Mouse (Mus musculus): ENCODE measurements around the gene Phactr3. TPM values are rescaled to one million over a fixed set of nuclear protein-coding genes. Genes with fewer than 3 reads are reported as not detected.
A peak's percentile ranks its signal among the peaks of the same experiment; 100 is the strongest.
"Not testable (repeated sequence)": the region's sequence is repeated elsewhere in the genome, so short reads cannot be mapped to it uniquely, and the experiment has no call there.

Gene Phactr3
- polyA plus RNA-seq (2016; fragmentation: Nextera tagmentation; extraction: Ambion mirVana): 2.3 and 2.7 TPM in 2 replicates

DNA sequence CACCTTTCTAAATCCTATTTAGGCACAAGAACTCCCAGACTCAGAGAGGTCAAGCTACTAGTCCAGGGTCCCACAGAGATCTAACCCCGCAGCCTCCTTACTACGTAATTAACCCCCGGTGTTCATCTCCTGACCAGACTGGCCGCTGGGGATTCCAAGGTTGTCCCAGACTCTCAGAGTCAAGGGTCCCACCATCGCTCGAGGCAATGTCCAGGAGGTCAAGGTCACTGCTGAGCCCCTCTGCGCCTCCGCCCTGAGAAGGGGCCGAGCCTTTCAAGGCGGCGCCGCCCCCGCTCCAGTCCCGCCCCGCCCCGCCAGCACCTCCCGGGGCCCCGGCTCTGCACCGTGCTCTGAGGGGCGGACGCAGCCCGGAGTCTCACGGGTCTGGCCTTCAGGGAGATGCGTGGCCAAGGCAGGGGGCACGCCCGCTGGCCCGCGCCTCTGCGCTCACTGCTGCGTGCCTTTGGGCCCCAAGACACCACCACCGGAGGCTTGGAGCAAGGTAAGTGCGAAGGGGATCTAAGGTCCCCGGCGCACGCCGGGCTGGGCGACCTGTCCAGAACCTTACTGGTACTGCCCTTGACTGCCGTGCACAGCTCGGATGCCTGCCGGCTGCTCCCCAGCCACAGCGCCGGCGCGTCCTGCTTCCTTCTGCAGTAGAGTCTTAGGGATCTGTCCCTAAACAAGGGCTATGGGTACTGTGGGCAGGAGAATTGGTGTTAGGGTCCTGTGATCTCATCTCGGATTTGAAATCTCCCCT, at the start of gene Phactr3:
Gene Phactr3 (plus strand): TSS at position 175 of the 760 bp plus-strand sequence.
- H3K36me3 ChIP-seq: no peaks in the 10 kb centered on the region
- no peak within 1 kb of the TSS for H3K27ac ChIP-seq
- 1% methylated on average over 42 of the region's 45 CpGs for WGBS
- peak; percentile 57; the same call in 1 of the 2 replicates for ATAC-seq (ENCODE audit: insufficient number of reproducible peaks, insufficient read depth, low FRiP score, low TSS enrichment, low read depth)
- H3K4me1 ChIP-seq (replicated peaks): peaks cover 40% of the 10 kb centered on the region
- peak within 1 kb of the TSS; percentile 52 for H3K9ac ChIP-seq (replicated peaks)
- peaks cover 22% of the 10 kb centered on the region for H3K27me3 ChIP-seq
- H3K4me3 ChIP-seq (replicated peaks): peak within 1 kb of the TSS; percentile 50
- peak within 1 kb of the TSS; percentile 98 for H3K4me2 ChIP-seq
- H3K9me3 ChIP-seq: no peaks in the 10 kb centered on the region

- not testable (repeated sequence) for H3K36me3 ChIP-seq; H3K4me1 ChIP-seq (replicated peaks); H3K27ac ChIP-seq; ATAC-seq (ENCODE audit: insufficient number of reproducible peaks, insufficient read depth, low FRiP score, low TSS enrichment, low read depth); H3K9me3 ChIP-seq; H3K27me3 ChIP-seq
- Histone ChIP-seq H3K4me3 (replicated peaks) (peak within 1 kb of the TSS; percentile 46), H3K9ac (replicated peaks) (peak within 1 kb of the TSS; percentile 52; the same call in 1 of the 2 replicates), H3K4me2 (peak within 1 kb of the TSS; percentile 54)
- WGBS: 0% methylated on average over 7 of the region's 14 CpGs
These were observed 40.5 kb upstream of the Phactr3 start, which contains the start of gene Zfp931 for GRCm38 (mm10) chr2:178078166-178078717. Gene Zfp931 (minus strand): TSS chr2:178078476.

GRCm38 (mm10) chr2:178089586-178089985, 29.2 kb upstream of the Phactr3 start:
- H3K9ac ChIP-seq (replicated peaks): no peak overlapping the region
- H3K27me3 ChIP-seq: no peaks in the 10 kb centered on the region
- H3K27ac ChIP-seq: no peak overlapping the region
- H3K9me3 ChIP-seq: no peaks in the 10 kb centered on the region
- H3K36me3 ChIP-seq: no peaks in the 10 kb centered on the region
- no peak for ATAC-seq (ENCODE audit: insufficient number of reproducible peaks, insufficient read depth, low FRiP score, low TSS enrichment, low read depth)
- H3K4me3 ChIP-seq (replicated peaks): no peak overlapping the region
- no peak overlapping the region for H3K4me2 ChIP-seq
- no peaks in the 10 kb centered on the region for H3K4me1 ChIP-seq (replicated peaks)

DNA sequence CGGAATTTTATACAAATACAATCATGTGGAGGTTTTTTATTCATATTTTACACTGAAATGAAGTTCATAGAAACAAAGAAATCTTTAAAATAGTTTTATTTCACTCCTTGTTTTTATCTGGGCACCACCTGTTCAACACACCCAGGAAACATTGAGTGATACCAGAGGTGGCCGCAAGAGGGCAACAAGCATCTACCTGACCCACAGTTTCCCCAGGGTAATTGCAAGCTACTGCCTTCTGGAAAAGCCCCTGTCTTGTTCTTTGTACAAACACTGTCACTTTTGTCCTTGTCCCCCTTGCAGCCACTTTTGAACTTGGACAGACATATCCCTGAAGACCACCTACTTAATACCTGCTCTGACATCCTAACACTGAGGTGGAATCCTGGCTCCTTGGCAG, 20.8 kb upstream of the Phactr3 start:
- H3K4me1 ChIP-seq (replicated peaks): no peaks in the 10 kb centered on the region
- no peak overlapping the region for H3K4me3 ChIP-seq (replicated peaks)
- WGBS: 6% methylated on average over 2 of the region's 2 CpGs
- H3K27me3 ChIP-seq: no peaks in the 10 kb centered on the region
- ATAC-seq (ENCODE audit: insufficient number of reproducible peaks, insufficient read depth, low FRiP score, low TSS enrichment, low read depth): no peak
- no peak overlapping the region for H3K9ac ChIP-seq (replicated peaks)
- no peak overlapping the region for H3K4me2 ChIP-seq
- no peak overlapping the region for H3K27ac ChIP-seq
- no peaks in the 10 kb centered on the region for H3K9me3 ChIP-seq
- no peaks in the 10 kb centered on the region for H3K36me3 ChIP-seq

GRCm38 (mm10) chr2:178101957-178102356, 16.8 kb upstream of the Phactr3 start:
- Histone ChIP-seq H3K4me2 (no peak overlapping the region), H3K27me3 (no peaks in the 10 kb centered on the region), H3K4me3 (replicated peaks) (no peak overlapping the region), H3K4me1 (replicated peaks) (no peaks in the 10 kb centered on the region), H3K9me3 (no peaks in the 10 kb centered on the region), H3K36me3 (no peaks in the 10 kb centered on the region), H3K9ac (replicated peaks) (no peak overlapping the region), H3K27ac (no peak overlapping the region)
- peak; percentile 77 for ATAC-seq (ENCODE audit: insufficient number of reproducible peaks, insufficient read depth, low FRiP score, low TSS enrichment, low read depth)
- 10% methylated on average over 7 of the region's 7 CpGs for WGBS

DNA sequence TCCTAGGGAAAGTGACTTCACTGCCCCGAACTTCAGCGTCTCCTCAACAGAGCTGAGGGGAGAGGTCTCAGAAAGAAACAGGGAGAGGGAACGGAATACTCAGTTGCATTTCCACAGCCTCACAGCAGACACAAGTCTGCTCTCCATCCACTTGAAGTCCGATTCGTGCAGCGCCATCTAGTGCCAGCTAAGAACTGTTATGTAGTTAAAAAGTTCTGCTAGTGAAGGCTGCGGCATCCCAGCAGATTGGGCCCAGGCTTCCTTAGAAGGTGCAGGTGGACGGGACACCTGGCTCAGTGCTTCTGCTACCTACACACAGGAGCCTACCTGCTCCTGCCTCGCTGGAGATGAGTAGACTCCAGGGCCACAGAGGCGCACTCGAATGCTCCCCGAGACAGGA, 829 bp upstream of the Phactr3 start:
- Histone ChIP-seq H3K27me3 (peaks cover 22% of the 10 kb centered on the region), H3K36me3 (no peaks in the 10 kb centered on the region), H3K4me2 (no peak overlapping the region), H3K9ac (replicated peaks) (no peak overlapping the region), H3K4me1 (replicated peaks) (peaks cover 35% of the 10 kb centered on the region), H3K4me3 (replicated peaks) (no peak overlapping the region), H3K27ac (no peak overlapping the region), H3K9me3 (no peaks in the 10 kb centered on the region)
- 21% methylated on average over 12 of the region's 12 CpGs for WGBS
- ATAC-seq (ENCODE audit: insufficient number of reproducible peaks, insufficient read depth, low FRiP score, low TSS enrichment, low read depth): no peak

GRCm38 (mm10) chr2:178119561-178120355, 983 bp downstream of the Phactr3 start:
- H3K9ac ChIP-seq (replicated peaks): peak overlapping the region; percentile 52; the same call in 1 of the 2 replicates
- no peaks in the 10 kb centered on the region for H3K9me3 ChIP-seq
- H3K27ac ChIP-seq: no peak overlapping the region
- peak; percentile 40 for ATAC-seq (ENCODE audit: insufficient number of reproducible peaks, insufficient read depth, low FRiP score, low TSS enrichment, low read depth)
- H3K4me1 ChIP-seq (replicated peaks): peaks cover 40% of the 10 kb centered on the region
- H3K4me2 ChIP-seq: peak overlapping the region; percentile 98
- H3K36me3 ChIP-seq: no peaks in the 10 kb centered on the region
- WGBS: 19% methylated on average over 19 of the region's 19 CpGs
- H3K4me3 ChIP-seq (replicated peaks): peak overlapping the region; percentile 50
- peaks cover 22% of the 10 kb centered on the region for H3K27me3 ChIP-seq

DNA sequence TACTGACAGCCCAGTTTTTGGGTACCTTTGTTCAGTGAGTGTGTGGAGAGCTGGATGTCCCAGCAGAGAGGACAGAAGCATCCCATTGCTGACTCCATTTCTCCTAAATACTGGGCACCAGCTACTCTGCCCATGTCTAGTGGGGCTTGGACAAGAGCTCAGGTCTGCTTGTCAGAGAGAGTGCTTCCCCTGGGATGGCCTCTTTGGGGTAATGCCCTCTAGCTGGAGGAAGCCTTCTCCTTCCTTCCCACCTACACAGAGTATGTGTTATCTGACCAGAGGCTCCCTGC, 1.5 kb downstream of the Phactr3 start:
- H3K4me2 ChIP-seq: no peak overlapping the region
- H3K27me3 ChIP-seq: peaks cover 22% of the 10 kb centered on the region
- no peak overlapping the region for H3K27ac ChIP-seq
- no peaks in the 10 kb centered on the region for H3K9me3 ChIP-seq
- H3K9ac ChIP-seq (replicated peaks): no peak overlapping the region
- peaks cover 40% of the 10 kb centered on the region for H3K4me1 ChIP-seq (replicated peaks)
- H3K36me3 ChIP-seq: no peaks in the 10 kb centered on the region
- ATAC-seq (ENCODE audit: insufficient number of reproducible peaks, insufficient read depth, low FRiP score, low TSS enrichment, low read depth): 0 out of 2 replicates have a peak, but pooled peaks have one; percentile 3
- no peak overlapping the region for H3K4me3 ChIP-seq (replicated peaks)

DNA sequence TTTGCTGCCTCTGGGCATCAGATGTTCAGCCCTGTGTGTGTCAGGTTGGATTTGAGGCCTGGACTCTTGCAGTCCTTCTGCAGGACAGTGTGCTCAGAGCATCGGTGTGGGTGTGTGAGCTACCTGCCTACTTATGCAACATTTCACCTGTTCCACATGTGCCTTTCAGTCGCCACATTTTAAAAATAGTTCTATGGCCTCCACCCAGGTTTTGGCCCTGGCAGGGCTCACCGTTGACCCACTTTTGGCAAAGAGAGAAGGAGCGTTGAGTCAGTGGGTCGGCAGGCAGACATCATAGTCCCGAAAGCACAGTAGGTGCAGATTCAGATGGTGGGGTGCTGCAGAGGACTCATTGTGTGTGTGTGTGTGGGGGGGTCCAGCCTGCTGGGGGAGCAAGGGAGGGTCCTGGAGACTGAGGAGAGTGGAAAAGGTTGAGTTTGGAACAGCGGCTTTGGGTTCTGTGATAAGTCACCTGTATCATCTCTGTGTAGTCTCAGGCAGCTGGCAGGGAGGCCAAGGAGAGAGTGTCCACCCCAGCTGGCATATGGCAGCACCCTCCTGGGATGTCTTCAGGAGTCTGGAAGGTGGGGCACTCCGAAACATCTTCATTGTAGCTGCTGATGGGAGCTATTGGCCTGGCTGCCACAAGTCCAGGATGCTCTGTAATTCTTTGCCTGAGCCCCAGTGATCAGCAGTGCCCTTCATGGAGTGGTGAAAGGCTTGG, 2.0 kb downstream of the Phactr3 start:
- Histone ChIP-seq H3K27ac (no peak overlapping the region), H3K4me1 (replicated peaks) (peaks cover 40% of the 10 kb centered on the region), H3K27me3 (peaks cover 22% of the 10 kb centered on the region), H3K9me3 (no peaks in the 10 kb centered on the region), H3K4me2 (no peak overlapping the region), H3K36me3 (no peaks in the 10 kb centered on the region), H3K9ac (replicated peaks) (no peak overlapping the region), H3K4me3 (replicated peaks) (no peak overlapping the region)
- no peak for ATAC-seq (ENCODE audit: insufficient number of reproducible peaks, insufficient read depth, low FRiP score, low TSS enrichment, low read depth)
- WGBS: 87% methylated on average over 8 of the region's 8 CpGs

GRCm38 (mm10) chr2:178121375-178121688, 2.6 kb downstream of the Phactr3 start:
- 23% methylated on average over 2 of the region's 2 CpGs for WGBS
- Histone ChIP-seq H3K9ac (replicated peaks) (no peak overlapping the region), H3K27me3 (peaks cover 22% of the 10 kb centered on the region), H3K4me3 (replicated peaks) (no peak overlapping the region), H3K27ac (no peak overlapping the region), H3K9me3 (no peaks in the 10 kb centered on the region), H3K4me1 (replicated peaks) (peaks cover 40% of the 10 kb centered on the region), H3K36me3 (no peaks in the 10 kb centered on the region), H3K4me2 (no peak overlapping the region)
- ATAC-seq (ENCODE audit: insufficient number of reproducible peaks, insufficient read depth, low FRiP score, low TSS enrichment, low read depth): no peak
